ENCODE assay signal across 11 mouse cellular contexts in genomic region chr10:37133876-37134708, GRCm38 (mm10). TPM values are rescaled to one million over a fixed set of nuclear protein-coding genes. Genes with fewer than 3 reads are reported as not detected.
DNase-seq lines count a peak whose midpoint lies in the region; ATAC-seq and TF ChIP-seq lines count a peak whose summit lies in the region.
"Had no signal": no experiment of that assay in that cellular context is flagged by ENCODE, and none has a peak within 500 bp of the region (broad histone marks: within the 10 kb centered on the region; RNA-seq: fewer than 3 reads in every experiment).

No protein-coding gene starts in this region.

- 0 out of 2 replicates have a peak, but pooled peaks cover 4% of the 10 kb centered on the region for H3K36me3 ChIP-seq in heart, postnatal 0 days (replicated peaks; ENCODE audit: control insufficient read depth, insufficient read depth, low read length)
- peaks cover 35% of the 10 kb centered on the region for H3K36me3 ChIP-seq in embryonic facial prominence, embryonic 12.5 days
- H3K36me3 ChIP-seq in hindbrain, embryonic 14.5 days (replicated peaks; ENCODE audit: control insufficient read depth, insufficient read depth) = peaks cover 41% of the 10 kb centered on the region
- peaks cover 7% of the 10 kb centered on the region; the same call in 1 of the 2 replicates for H3K36me3 ChIP-seq in midbrain, postnatal 0 days (ENCODE audit: insufficient read depth, low read length)

- H3K4me1 ChIP-seq in heart, postnatal 0 days (ENCODE audit: control insufficient read depth, insufficient read depth) = peaks cover 4% of the 10 kb centered on the region; the same call in 1 of the 2 replicates
- 0 out of 2 replicates have a peak, but pooled peaks cover 2% of the 10 kb centered on the region for H3K4me1 ChIP-seq in embryonic facial prominence, embryonic 12.5 days
- H3K4me1 ChIP-seq in hindbrain, embryonic 14.5 days (replicated peaks; ENCODE audit: control insufficient read depth, insufficient read depth, low read length) = peaks cover 25% of the 10 kb centered on the region
- H3K4me1 ChIP-seq in midbrain, postnatal 0 days (ENCODE audit: insufficient read depth, low read length) = peaks cover 3% of the 10 kb centered on the region; the same call in 1 of the 2 replicates

- no peak overlapping the region for H3K9ac ChIP-seq in heart, postnatal 0 days (replicated peaks; ENCODE audit: low read depth, low read length)
- H3K9ac ChIP-seq in embryonic facial prominence, embryonic 12.5 days = no peak overlapping the region
- peak overlapping the region; percentile 100 for H3K9ac ChIP-seq in hindbrain, embryonic 14.5 days
- H3K9ac ChIP-seq in midbrain, postnatal 0 days (replicated peaks; ENCODE audit: low read length, poor library complexity, severe bottlenecking) = 0 out of 2 replicates have a peak overlapping the region, but pooled peaks have one; percentile 14

- no peak for TF ChIP-seq CTCF in heart, postnatal 0 days (IDR thresholded peaks at IDR 0.05; ENCODE audit: low read depth)
- TF ChIP-seq CTCF in midbrain, postnatal 0 days (IDR thresholded peaks at IDR 0.05) = no peak

- intact Hi-C loops in left cerebral cortex, postnatal 10 days (cut with DNase I) = loop anchor here (10.0 kb wide), 4 partner anchors 119 to 1901 kb away; no protein-coding TSS in a partner anchor

- H3K4me2 ChIP-seq in heart, postnatal 0 days (ENCODE audit: low read depth, low read length) = peak overlapping the region; percentile 18; the same call in 1 of the 2 replicates
- peak overlapping the region; percentile 57 for H3K4me2 ChIP-seq in embryonic facial prominence, embryonic 12.5 days (replicated peaks)
- peak overlapping the region; percentile 91 for H3K4me2 ChIP-seq in hindbrain, embryonic 14.5 days (replicated peaks)
- peak overlapping the region; percentile 74 for H3K4me2 ChIP-seq in midbrain, postnatal 0 days (ENCODE audit: low read depth, low read length, poor library complexity, severe bottlenecking)

- H3K4me3 ChIP-seq in heart, postnatal 0 days (ENCODE audit: low read depth, low read length) = peak overlapping the region; percentile 17; the same call in 1 of the 2 replicates
- H3K4me3 ChIP-seq in embryonic facial prominence, embryonic 12.5 days = peak overlapping the region; percentile 38; the same call in 1 of the 2 replicates
- H3K4me3 ChIP-seq in hindbrain, embryonic 14.5 days (replicated peaks; ENCODE audit: low read length) = peak overlapping the region; percentile 95
- peak overlapping the region; percentile 75 for H3K4me3 ChIP-seq in midbrain, postnatal 0 days (ENCODE audit: low read depth, low read length)

- H3K27ac ChIP-seq in heart, postnatal 0 days (ENCODE audit: low read depth) = no peak overlapping the region
- H3K27ac ChIP-seq in embryonic facial prominence, embryonic 12.5 days = no peak overlapping the region
- H3K27ac ChIP-seq in hindbrain, embryonic 14.5 days = peak overlapping the region; percentile 10; the same call in 1 of the 2 replicates
- H3K27ac ChIP-seq in midbrain, postnatal 0 days (ENCODE audit: low read depth, low read length) = no peak overlapping the region

- DNase-seq in heart, postnatal 0 days (ENCODE audit: low spot score) = no peak
- no peak for DNase-seq in heart, adult 18-20 months
- DNase-seq in hindbrain, embryonic 14.5 days (ENCODE audit: low spot score) = peak; percentile 47
- DNase-seq in midbrain, postnatal 0 days (ENCODE audit: low spot score) = no peak
- no peak for DNase-seq in retina, postnatal 1 day
- DNase-seq in kidney, adult 11 months = no peak
- DNase-seq in left cerebral cortex, postnatal 10 days (ENCODE audit: extremely low spot score in 1 of 2, low spot score in 2 of 2) = no peak
- DNase-seq: cerebellum, adult 11-12 months; kidney, adult 8-10 months; lung, postnatal 4 days had no signal

- H3K27me3 ChIP-seq in heart, postnatal 0 days (ENCODE audit: control insufficient read depth, insufficient read depth, low read length) = no peaks in the 10 kb centered on the region
- no peaks in the 10 kb centered on the region for H3K27me3 ChIP-seq in embryonic facial prominence, embryonic 12.5 days
- no peaks in the 10 kb centered on the region for H3K27me3 ChIP-seq in hindbrain, embryonic 14.5 days (ENCODE audit: control insufficient read depth, insufficient read depth, low read length)
- H3K27me3 ChIP-seq in midbrain, postnatal 0 days (ENCODE audit: insufficient read depth, low read length) = no peaks in the 10 kb centered on the region

- no peak for TF ChIP-seq EP300 in heart, postnatal 0 days (IDR thresholded peaks at IDR 0.05; ENCODE audit: low read depth)

- 78% methylated on average over 4 of the region's 4 CpGs for WGBS in heart, postnatal 0 days
- WGBS in embryonic facial prominence, embryonic 12.5 days = 78% methylated on average over 4 of the region's 4 CpGs
- 75% methylated on average over 4 of the region's 4 CpGs for WGBS in hindbrain, embryonic 14.5 days
- WGBS in midbrain, postnatal 0 days = 62% methylated on average over 4 of the region's 4 CpGs

- no peaks in the 10 kb centered on the region for H3K9me3 ChIP-seq in heart, postnatal 0 days (replicated peaks; ENCODE audit: control insufficient read depth, low read length)
- H3K9me3 ChIP-seq in embryonic facial prominence, embryonic 12.5 days = no peaks in the 10 kb centered on the region
- no peaks in the 10 kb centered on the region for H3K9me3 ChIP-seq in hindbrain, embryonic 14.5 days (ENCODE audit: control insufficient read depth, low read length)
- no peaks in the 10 kb centered on the region for H3K9me3 ChIP-seq in midbrain, postnatal 0 days (ENCODE audit: low read length)

- ATAC-seq in heart, postnatal 0 days (ENCODE audit: insufficient read depth, low read depth) = no peak
- ATAC-seq in embryonic facial prominence, embryonic 12.5 days (ENCODE audit: insufficient number of reproducible peaks, insufficient read depth, low FRiP score, low TSS enrichment) = no peak
- ATAC-seq in hindbrain, embryonic 14.5 days (ENCODE audit: low FRiP score) = no peak
- no peak for ATAC-seq in midbrain, postnatal 0 days (ENCODE audit: low FRiP score)

RNA-seq across cellular contexts. Expression of gene Marcks, which starts 4.6 kb away (rescaled TPM):
- total RNA-seq in heart, postnatal 0 days (2014; rRNA removed; ENCODE audit: low replicate concordance) = 56.9 and 83.6 TPM in 2 replicates
- polyA plus RNA-seq in heart, postnatal 0 days (2015; fragmentation: Nextera tagmentation; extraction: Ambion mirVana) = 38.3 TPM in 2 replicates
- 10 to 100 TPM; 31.1 to 31.3 TPM for total RNA-seq in heart, adult 18-20 months (2021)
- polyA plus RNA-seq in embryonic facial prominence, embryonic 12.5 days (2016; fragmentation: Nextera tagmentation; extraction: Ambion mirVana) = 249 and 271 TPM in 2 replicates
- polyA plus RNA-seq in hindbrain, embryonic 14.5 days (2014; fragmentation: Nextera tagmentation; extraction: Ambion mirVana) = 296 and 310 TPM in 2 replicates
- 488 and 535 TPM in 2 replicates for total RNA-seq in midbrain, postnatal 0 days (2014; rRNA removed)
- polyA plus RNA-seq in midbrain, postnatal 0 days (2015; fragmentation: Nextera tagmentation; extraction: Ambion mirVana) = 230 and 265 TPM in 2 replicates
- total RNA-seq in left cerebral cortex, postnatal 10 days (2021) = 100 to 1,000 TPM; 342 to 346 TPM

Comparison
In these comparisons a context has a peak if more than half of its experiments do, and no peak if none do; other contexts are left out.
1. H3K4me2 ChIP-seq: peak in every context shown above with its lines; median percentile 91 in hindbrain, embryonic 14.5 days; 74 in midbrain, postnatal 0 days; 57 in embryonic facial prominence, embryonic 12.5 days; 18 in heart, postnatal 0 days.
2. H3K4me3 ChIP-seq: peak in every context shown above with its lines; median percentile 95 in hindbrain, embryonic 14.5 days; 75 in midbrain, postnatal 0 days; 38 in embryonic facial prominence, embryonic 12.5 days; 17 in heart, postnatal 0 days.
3. H3K9ac ChIP-seq: peak in hindbrain, embryonic 14.5 days (single experiment) and midbrain, postnatal 0 days (single experiment); none in heart, postnatal 0 days (single experiment) and embryonic facial prominence, embryonic 12.5 days (single experiment).